Mouse (Mus musculus): ENCODE data around the gene Ccdc141. TPM values are rescaled to one million over a fixed set of nuclear protein-coding genes. Genes with fewer than 3 reads are reported as not detected.

Gene Ccdc141
- polyA plus RNA-seq, 1 experiment from 2014 or later, result 5.5 TPM

DNA sequence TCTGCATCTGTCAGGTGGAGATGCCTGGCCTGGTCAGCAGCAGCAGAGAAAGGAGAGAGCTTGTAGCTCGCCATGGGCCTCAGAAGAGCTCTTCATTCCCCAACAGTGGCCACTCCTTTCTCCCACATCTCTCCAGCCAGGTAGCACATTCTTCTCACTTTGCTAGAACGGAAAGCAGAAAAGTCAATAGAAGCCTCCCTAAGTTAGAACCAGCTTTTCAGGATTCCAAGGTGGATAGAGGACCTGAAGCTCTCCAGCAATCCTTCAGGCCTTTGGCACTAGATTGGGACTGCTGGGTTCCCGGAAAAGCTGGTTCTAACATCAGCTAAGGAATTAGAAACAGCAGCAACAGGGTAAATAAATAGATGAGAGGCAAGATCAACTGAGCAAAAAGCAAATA lies 8.3 kb downstream of the Ccdc141 start:
- DNase-seq (ENCODE audit: low spot score), result no peak

DNA sequence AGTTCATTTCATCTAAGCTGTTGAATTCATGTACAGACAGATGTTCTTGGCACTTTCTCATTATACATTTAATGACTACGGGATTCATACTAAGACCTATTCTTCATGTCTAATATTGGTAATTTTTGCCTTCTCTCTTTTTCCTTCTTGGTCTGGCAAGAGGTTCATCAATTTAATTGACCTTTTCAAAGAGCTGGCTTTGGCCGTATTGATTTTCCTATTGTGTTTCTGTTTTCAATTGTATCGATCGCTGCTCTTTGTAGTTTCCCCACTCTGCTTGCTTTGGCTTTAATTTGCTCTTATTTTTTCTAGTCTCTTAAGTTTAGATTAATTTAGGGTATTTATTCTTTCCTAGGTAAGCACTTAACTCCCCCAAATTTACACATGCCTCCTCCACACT lies 12.9 kb downstream of the Ccdc141 start:
- H3K9me3 ChIP-seq (ENCODE audit: control insufficient read depth, low read length), result no peaks in the 10 kb centered on the region
- H3K4me3 ChIP-seq (ENCODE audit: low read depth, low read length), result no peak overlapping the region
- WGBS, result 86% methylated on average over 4 of the region's 4 CpGs
- no peaks in the 10 kb centered on the region for H3K36me3 ChIP-seq (ENCODE audit: control insufficient read depth, insufficient read depth, low read length)
- no peak overlapping the region for H3K4me2 ChIP-seq (replicated peaks; ENCODE audit: low read depth, low read length)
- DNase-seq (ENCODE audit: low spot score) (no peak), ATAC-seq (ENCODE audit: low FRiP score) (no peak)
- no peaks in the 10 kb centered on the region for H3K27me3 ChIP-seq (ENCODE audit: control insufficient read depth, insufficient read depth, low read length)
- no peaks in the 10 kb centered on the region for H3K4me1 ChIP-seq (replicated peaks; ENCODE audit: control insufficient read depth, insufficient read depth, low read length)
- H3K9ac ChIP-seq (ENCODE audit: low read depth, low read length), result no peak overlapping the region
- no peak overlapping the region for H3K27ac ChIP-seq (ENCODE audit: low read depth, low read length)

More for the DNA sequence above, 8.3 kb downstream of the Ccdc141 start:
- H3K4me2 ChIP-seq (replicated peaks; ENCODE audit: low read depth, low read length), result no peak overlapping the region
- H3K4me3 ChIP-seq (ENCODE audit: low read depth, low read length), result no peak overlapping the region
- no peaks in the 10 kb centered on the region for H3K27me3 ChIP-seq (ENCODE audit: control insufficient read depth, insufficient read depth, low read length)
- H3K27ac ChIP-seq (ENCODE audit: low read depth, low read length), result no peak overlapping the region
- WGBS, result 77% methylated on average over 3 of the region's 3 CpGs
- no peak overlapping the region for H3K9ac ChIP-seq (ENCODE audit: low read depth, low read length)
- no peaks in the 10 kb centered on the region for H3K36me3 ChIP-seq (ENCODE audit: control insufficient read depth, insufficient read depth, low read length)
- no peaks in the 10 kb centered on the region for H3K9me3 ChIP-seq (ENCODE audit: control insufficient read depth, low read length)
- ATAC-seq (ENCODE audit: low FRiP score), result no peak
- no peaks in the 10 kb centered on the region for H3K4me1 ChIP-seq (replicated peaks; ENCODE audit: control insufficient read depth, insufficient read depth, low read length)

DNA sequence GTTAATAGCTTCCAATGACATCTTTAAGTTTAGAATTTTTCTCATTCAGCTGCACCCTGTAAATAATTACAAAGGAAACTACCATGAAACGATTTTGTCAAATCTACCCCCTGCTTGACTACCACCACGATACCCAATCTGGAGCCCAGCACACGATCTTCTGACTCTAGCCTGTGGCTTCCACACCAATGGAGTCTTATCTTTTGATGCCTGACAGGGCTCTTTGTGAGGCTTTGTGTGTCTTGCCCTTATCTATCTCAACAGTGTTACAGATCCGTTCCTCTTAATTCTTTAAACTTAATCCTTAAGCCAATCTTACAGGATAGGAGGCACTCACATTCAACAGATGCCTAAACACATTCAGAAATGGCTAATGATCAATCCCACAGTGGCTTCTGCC lies 16.4 kb downstream of the Ccdc141 start:
- H3K27ac ChIP-seq (ENCODE audit: low read depth, low read length), result no peak overlapping the region
- H3K9ac ChIP-seq (ENCODE audit: low read depth, low read length), result no peak overlapping the region
- H3K4me3 ChIP-seq (ENCODE audit: low read depth, low read length), result no peak overlapping the region
- H3K4me1 ChIP-seq (replicated peaks; ENCODE audit: control insufficient read depth, insufficient read depth, low read length), result no peaks in the 10 kb centered on the region
- no peak overlapping the region for H3K4me2 ChIP-seq (replicated peaks; ENCODE audit: low read depth, low read length)
- no peaks in the 10 kb centered on the region for H3K9me3 ChIP-seq (ENCODE audit: control insufficient read depth, low read length)
- H3K36me3 ChIP-seq (ENCODE audit: control insufficient read depth, insufficient read depth, low read length), result no peaks in the 10 kb centered on the region
- DNase-seq (ENCODE audit: low spot score), result no peak
- no peaks in the 10 kb centered on the region for H3K27me3 ChIP-seq (ENCODE audit: control insufficient read depth, insufficient read depth, low read length)
- WGBS, result 68% methylated on average over 4 of the region's 4 CpGs
- no peak for ATAC-seq (ENCODE audit: low FRiP score)

DNA sequence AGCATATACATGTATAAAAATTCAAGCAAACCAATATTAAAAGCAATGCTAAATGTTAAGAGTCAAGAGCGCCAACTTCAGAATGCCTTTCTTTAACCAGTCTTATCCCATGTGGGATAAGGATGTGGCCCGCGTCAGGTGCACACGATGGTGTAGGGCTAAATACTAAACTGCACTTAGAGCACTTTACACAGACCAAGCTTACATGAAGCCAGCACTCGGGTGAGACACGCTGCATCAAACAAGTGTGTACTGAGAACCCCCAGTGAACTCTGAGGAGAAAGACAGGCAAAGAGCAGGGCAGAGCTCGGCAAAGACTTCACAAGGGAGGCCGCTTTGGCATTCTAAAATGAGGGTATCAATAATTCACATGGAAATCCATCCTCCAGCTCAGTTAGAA lies 19.2 kb downstream of the Ccdc141 start:
- Histone ChIP-seq H3K4me2 (replicated peaks; ENCODE audit: low read depth, low read length) (no peak overlapping the region), H3K27me3 (ENCODE audit: control insufficient read depth, insufficient read depth, low read length) (no peaks in the 10 kb centered on the region), H3K27ac (ENCODE audit: low read depth, low read length) (no peak overlapping the region), H3K4me3 (ENCODE audit: low read depth, low read length) (no peak overlapping the region), H3K4me1 (replicated peaks; ENCODE audit: control insufficient read depth, insufficient read depth, low read length) (no peaks in the 10 kb centered on the region), H3K9ac (ENCODE audit: low read depth, low read length) (no peak overlapping the region), H3K36me3 (ENCODE audit: control insufficient read depth, insufficient read depth, low read length) (no peaks in the 10 kb centered on the region), H3K9me3 (ENCODE audit: control insufficient read depth, low read length) (no peaks in the 10 kb centered on the region)
- no peak for DNase-seq (ENCODE audit: low spot score)
- 94% methylated on average over 8 of the region's 8 CpGs for WGBS
- no peak for ATAC-seq (ENCODE audit: low FRiP score)

DNA sequence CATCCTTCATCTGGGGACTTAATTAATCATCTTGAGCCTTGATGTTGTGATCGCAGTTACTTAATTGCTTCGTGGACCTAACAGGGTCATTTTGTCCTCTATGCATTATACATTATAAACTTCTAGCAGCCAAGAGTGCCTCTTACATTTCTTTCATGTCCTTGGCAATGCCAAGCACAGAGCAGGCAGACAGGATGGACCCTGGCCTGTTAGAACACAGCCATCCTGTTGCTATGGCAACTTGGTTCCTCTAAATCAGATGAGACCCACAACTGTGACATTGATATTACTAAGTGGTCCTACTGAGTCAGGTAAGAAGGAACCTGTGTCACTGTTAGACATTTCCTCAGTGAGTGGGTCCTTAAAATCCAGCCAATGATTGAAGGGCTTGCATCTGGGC lies 20.9 kb downstream of the Ccdc141 start:
- Histone ChIP-seq H3K4me3 (ENCODE audit: low read depth, low read length) (no peak overlapping the region), H3K4me1 (replicated peaks; ENCODE audit: control insufficient read depth, insufficient read depth, low read length) (no peaks in the 10 kb centered on the region), H3K9ac (ENCODE audit: low read depth, low read length) (no peak overlapping the region), H3K27me3 (ENCODE audit: control insufficient read depth, insufficient read depth, low read length) (no peaks in the 10 kb centered on the region), H3K4me2 (replicated peaks; ENCODE audit: low read depth, low read length) (no peak overlapping the region), H3K36me3 (ENCODE audit: control insufficient read depth, insufficient read depth, low read length) (no peaks in the 10 kb centered on the region), H3K27ac (ENCODE audit: low read depth, low read length) (no peak overlapping the region), H3K9me3 (ENCODE audit: control insufficient read depth, low read length) (no peaks in the 10 kb centered on the region)
- 68% methylated on average over 2 of the region's 2 CpGs for WGBS
- ATAC-seq (ENCODE audit: low FRiP score) (no peak), DNase-seq (ENCODE audit: low spot score) (no peak)

DNA sequence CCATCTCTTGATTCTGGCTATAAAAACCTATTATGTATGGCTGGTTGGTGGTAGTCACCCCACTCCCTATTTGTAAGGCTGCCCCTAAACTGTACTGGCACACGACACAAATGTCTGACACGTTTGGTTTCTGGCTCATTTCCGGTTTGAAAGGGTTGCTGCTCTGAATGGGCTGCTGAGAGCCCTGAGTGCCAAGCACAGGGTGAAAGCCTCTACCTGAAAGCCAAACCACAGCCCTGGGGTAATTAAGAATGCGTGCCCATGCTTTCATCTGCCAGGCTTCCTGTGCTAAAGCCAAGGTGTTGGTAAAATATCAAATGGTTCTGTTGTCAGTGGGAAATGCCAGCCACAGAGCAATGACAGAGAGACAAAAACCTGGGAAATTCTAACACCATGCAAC lies 22.2 kb downstream of the Ccdc141 start:
- Histone ChIP-seq H3K4me1 (replicated peaks; ENCODE audit: control insufficient read depth, insufficient read depth, low read length) (no peaks in the 10 kb centered on the region), H3K4me2 (replicated peaks; ENCODE audit: low read depth, low read length) (no peak overlapping the region), H3K9me3 (ENCODE audit: control insufficient read depth, low read length) (no peaks in the 10 kb centered on the region), H3K36me3 (ENCODE audit: control insufficient read depth, insufficient read depth, low read length) (no peaks in the 10 kb centered on the region), H3K27me3 (ENCODE audit: control insufficient read depth, insufficient read depth, low read length) (no peaks in the 10 kb centered on the region), H3K9ac (ENCODE audit: low read depth, low read length) (no peak overlapping the region), H3K4me3 (ENCODE audit: low read depth, low read length) (no peak overlapping the region), H3K27ac (ENCODE audit: low read depth, low read length) (no peak overlapping the region)
- 71% methylated on average over 4 of the region's 4 CpGs for whole genome bisulfite sequencing
- ATAC-seq (ENCODE audit: low FRiP score) (no peak), DNase-seq (ENCODE audit: low spot score) (no peak)

DNA sequence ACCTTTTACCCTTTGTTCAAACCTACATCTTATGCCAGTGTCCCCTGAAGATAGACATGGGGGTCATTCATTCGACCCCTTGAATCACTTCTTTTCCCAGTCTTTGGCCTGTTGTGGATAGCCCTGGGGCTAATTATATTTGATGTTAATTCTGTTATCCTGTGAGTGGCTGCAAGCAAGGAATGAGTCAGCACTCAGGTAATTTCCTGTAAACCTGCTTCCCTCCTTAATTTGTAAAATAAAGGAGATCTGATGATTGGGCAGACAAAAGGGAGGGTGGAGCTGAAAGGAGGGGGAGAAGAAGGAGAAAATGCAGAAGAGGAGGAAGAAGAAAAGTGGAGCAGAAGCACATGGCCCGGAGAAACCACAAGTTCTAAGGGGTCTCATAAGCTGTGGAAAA lies 23.5 kb downstream of the Ccdc141 start:
- Histone ChIP-seq H3K4me2 (replicated peaks; ENCODE audit: low read depth, low read length) (no peak overlapping the region), H3K4me3 (ENCODE audit: low read depth, low read length) (no peak overlapping the region), H3K9ac (ENCODE audit: low read depth, low read length) (no peak overlapping the region), H3K27me3 (ENCODE audit: control insufficient read depth, insufficient read depth, low read length) (no peaks in the 10 kb centered on the region), H3K4me1 (replicated peaks; ENCODE audit: control insufficient read depth, insufficient read depth, low read length) (no peaks in the 10 kb centered on the region), H3K27ac (ENCODE audit: low read depth, low read length) (no peak overlapping the region), H3K9me3 (ENCODE audit: control insufficient read depth, low read length) (no peaks in the 10 kb centered on the region), H3K36me3 (ENCODE audit: control insufficient read depth, insufficient read depth, low read length) (no peaks in the 10 kb centered on the region)
- no peak for DNase-seq (ENCODE audit: low spot score)
- WGBS, result 71% methylated on average over 2 of the region's 2 CpGs
- no peak for ATAC-seq (ENCODE audit: low FRiP score)

DNA sequence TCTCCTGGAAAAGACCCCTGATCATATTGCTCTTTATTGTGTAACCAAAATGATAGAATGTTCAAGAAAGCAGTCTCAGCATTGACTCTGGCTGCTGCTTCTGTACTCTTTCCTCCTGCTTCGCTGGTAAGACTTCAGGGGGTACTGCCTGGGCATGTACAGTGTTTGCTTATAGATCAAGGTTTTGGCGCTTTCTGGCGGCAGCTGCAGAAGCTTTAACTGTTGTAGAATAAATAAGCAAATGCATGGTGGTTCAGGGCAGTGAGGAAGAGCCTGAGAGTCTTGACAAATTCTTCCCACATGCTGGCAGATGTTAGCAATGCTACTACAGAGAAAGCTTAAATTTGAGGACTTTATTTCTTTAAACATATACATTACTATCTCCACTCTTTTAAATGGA lies 24.1 kb downstream of the Ccdc141 start:
- 74% methylated on average over 3 of the region's 3 CpGs for WGBS
- Histone ChIP-seq H3K36me3 (ENCODE audit: control insufficient read depth, insufficient read depth, low read length) (no peaks in the 10 kb centered on the region), H3K27ac (ENCODE audit: low read depth, low read length) (no peak overlapping the region), H3K27me3 (ENCODE audit: control insufficient read depth, insufficient read depth, low read length) (no peaks in the 10 kb centered on the region), H3K9me3 (ENCODE audit: control insufficient read depth, low read length) (no peaks in the 10 kb centered on the region), H3K4me2 (replicated peaks; ENCODE audit: low read depth, low read length) (no peak overlapping the region), H3K9ac (ENCODE audit: low read depth, low read length) (no peak overlapping the region), H3K4me1 (replicated peaks; ENCODE audit: control insufficient read depth, insufficient read depth, low read length) (no peaks in the 10 kb centered on the region), H3K4me3 (ENCODE audit: low read depth, low read length) (no peak overlapping the region)
- DNase-seq (ENCODE audit: low spot score), result no peak
- no peak for ATAC-seq (ENCODE audit: low FRiP score)

DNA sequence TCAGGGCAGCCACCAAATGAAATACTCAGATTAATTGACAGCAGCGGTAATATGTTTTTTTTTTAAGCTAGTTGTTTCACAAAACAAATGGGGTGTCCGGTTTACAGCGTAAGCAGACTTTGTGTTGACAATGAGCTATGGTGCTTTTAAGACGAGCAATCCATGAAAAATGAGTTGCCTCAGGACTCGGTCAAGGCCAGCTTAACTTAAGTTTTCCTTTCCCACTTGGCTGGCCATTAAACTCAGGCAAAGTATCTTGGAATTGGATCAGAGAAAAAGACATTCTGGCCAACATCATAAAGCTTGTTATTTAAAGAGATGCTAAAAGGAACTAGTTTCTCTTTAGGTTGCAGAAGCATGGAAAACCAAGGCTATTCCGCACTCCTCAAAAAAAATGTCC lies 26.9 kb downstream of the Ccdc141 start:
- no peak overlapping the region for H3K4me3 ChIP-seq (ENCODE audit: low read depth, low read length)
- no peak overlapping the region for H3K9ac ChIP-seq (ENCODE audit: low read depth, low read length)
- H3K27me3 ChIP-seq (ENCODE audit: control insufficient read depth, insufficient read depth, low read length), result no peaks in the 10 kb centered on the region
- no peak overlapping the region for H3K4me2 ChIP-seq (replicated peaks; ENCODE audit: low read depth, low read length)
- no peaks in the 10 kb centered on the region for H3K4me1 ChIP-seq (replicated peaks; ENCODE audit: control insufficient read depth, insufficient read depth, low read length)
- ATAC-seq (ENCODE audit: low FRiP score), result no peak
- H3K36me3 ChIP-seq (ENCODE audit: control insufficient read depth, insufficient read depth, low read length), result no peaks in the 10 kb centered on the region
- WGBS, result 73% methylated on average over 6 of the region's 6 CpGs
- H3K9me3 ChIP-seq (ENCODE audit: control insufficient read depth, low read length), result no peaks in the 10 kb centered on the region
- DNase-seq (ENCODE audit: low spot score), result no peak
- no peak overlapping the region for H3K27ac ChIP-seq (ENCODE audit: low read depth, low read length)

All from hindbrain, embryonic 11.5 days (tissue).